Mouse (Mus musculus): ENCODE results near the gene Cttn. TPM values are rescaled to one million over a fixed set of nuclear protein-coding genes. Genes with fewer than 3 reads are reported as not detected.

Gene Cttn
- total RNA-seq (2017): 2.1 to 5.7 TPM (median 3.0 TPM) in 3 replicates

DNA sequence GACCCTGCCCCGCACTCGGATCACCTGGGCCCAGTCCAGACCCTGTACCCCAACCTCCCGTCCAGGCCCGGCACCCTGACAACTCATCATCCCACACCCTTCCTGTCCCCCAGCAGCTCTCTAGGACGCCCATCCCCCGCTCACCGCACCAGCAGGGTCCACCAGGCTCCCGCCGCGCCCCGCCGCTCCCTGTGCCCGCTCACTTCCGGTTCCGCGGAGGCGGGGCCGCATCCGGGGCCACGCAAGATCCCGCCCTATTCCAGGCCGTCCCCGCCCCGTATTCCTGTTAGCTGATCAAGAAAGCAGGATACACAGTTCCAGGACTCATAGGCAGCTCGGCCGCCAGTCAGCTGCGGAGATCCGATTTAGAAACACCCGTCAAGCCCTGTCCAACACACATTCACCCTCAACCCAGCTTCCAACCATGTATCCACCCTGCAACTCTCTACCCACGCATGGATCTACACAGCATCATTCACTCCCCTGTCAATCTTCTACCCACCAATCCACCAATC lies at the start of gene Cttn:
Gene Cttn, minus strand, starts transcription at position 465 of the 515 bp plus-strand sequence.
- ATAC-seq (replicated peaks; ENCODE audit: insufficient number of reproducible peaks, low FRiP score, low TSS enrichment, poor library complexity, severe bottlenecking): no peak

DNA sequence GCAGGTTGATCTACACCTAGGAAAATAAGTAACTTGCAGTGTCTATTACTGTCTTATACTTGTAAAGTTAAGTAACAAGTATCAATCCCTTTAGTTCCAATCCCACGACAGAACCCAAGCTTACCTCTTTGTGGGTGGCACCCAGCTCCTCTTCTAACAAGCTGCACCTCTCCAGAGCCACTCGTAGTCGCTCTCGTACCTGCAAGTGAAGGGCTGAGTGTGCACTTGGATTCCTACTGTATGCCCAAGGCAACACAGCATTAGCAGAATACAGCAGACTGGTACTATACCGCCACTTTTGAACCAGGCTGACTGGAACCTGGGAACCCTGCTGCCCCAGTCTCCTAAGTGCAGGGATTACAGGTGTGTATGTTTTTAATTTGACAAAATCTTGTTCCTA lies 49.0 kb upstream of the Cttn start:
- no peak for ATAC-seq (replicated peaks; ENCODE audit: insufficient number of reproducible peaks, low FRiP score, low TSS enrichment, poor library complexity, severe bottlenecking)

DNA sequence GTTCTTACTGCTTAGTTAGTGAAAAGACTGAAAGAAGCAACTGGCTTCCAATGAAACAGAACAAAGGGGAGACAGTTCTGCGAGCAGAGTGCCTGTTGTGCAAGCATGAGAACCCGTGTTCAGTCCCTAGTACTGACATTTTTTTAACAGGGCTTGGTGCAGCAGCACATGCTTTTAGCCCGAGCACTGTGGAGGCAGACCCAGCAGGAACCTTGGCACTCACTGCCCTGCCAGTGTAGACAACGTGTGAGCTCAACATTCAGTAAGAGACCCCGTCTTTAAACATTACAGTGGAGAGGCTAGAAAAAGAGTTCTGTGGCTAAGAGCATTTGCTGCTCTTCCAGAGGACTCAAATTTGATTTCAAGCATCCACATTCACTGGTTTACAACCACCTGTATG lies 45.9 kb upstream of the Cttn start:
- no peak for ATAC-seq (replicated peaks; ENCODE audit: insufficient number of reproducible peaks, low FRiP score, low TSS enrichment, poor library complexity, severe bottlenecking)

GRCm38 (mm10) chr7:144509090-144509489 lies 38.3 kb upstream of the Cttn start:
- ATAC-seq (replicated peaks; ENCODE audit: insufficient number of reproducible peaks, low FRiP score, low TSS enrichment, poor library complexity, severe bottlenecking): no peak

GRCm38 (mm10) chr7:144506807-144507206 lies 36.0 kb upstream of the Cttn start:
- no peak for ATAC-seq (replicated peaks; ENCODE audit: insufficient number of reproducible peaks, low FRiP score, low TSS enrichment, poor library complexity, severe bottlenecking)

- ATAC-seq (replicated peaks; ENCODE audit: insufficient number of reproducible peaks, low FRiP score, low TSS enrichment, poor library complexity, severe bottlenecking): no peak
Observed at GRCm38 (mm10) chr7:144503959-144504358, 33.1 kb upstream of the Cttn start.

- no peak for ATAC-seq (replicated peaks; ENCODE audit: insufficient number of reproducible peaks, low FRiP score, low TSS enrichment, poor library complexity, severe bottlenecking)
Observed at GRCm38 (mm10) chr7:144492931-144493330, 22.1 kb upstream of the Cttn start.

DNA sequence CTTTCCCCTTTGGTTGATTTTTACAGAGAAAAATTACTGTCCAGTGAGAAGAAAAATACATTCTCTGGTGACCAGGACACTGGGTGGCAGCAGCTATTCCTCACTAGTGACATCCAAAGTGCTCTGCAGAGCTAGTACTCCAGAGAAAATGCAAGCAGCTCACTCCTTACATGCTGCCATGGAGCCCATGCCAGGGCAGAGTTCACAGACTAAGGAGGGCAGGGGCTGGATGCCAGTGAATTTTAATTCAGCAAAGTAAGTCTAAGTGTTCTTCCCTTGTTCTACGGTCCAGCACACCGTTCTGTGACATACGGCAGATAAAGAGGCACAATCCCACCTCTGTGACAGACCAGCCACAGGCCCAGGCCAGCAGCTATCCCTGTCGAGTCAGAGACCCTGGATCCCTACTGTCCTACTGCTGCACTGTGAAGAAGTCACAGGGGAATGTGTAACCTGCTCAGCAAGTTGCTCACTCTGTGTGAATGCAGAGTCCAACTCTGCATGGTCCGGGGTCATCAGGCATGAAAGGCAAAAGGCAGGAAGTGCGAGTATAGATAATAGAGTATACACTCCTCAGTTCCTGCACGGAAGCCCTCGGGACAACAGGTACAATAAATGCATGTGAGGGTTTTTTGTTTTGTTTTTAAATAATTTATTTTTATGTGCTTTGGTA lies 19.5 kb upstream of the Cttn start:
- ATAC-seq (replicated peaks; ENCODE audit: insufficient number of reproducible peaks, low FRiP score, low TSS enrichment, poor library complexity, severe bottlenecking): no peak

GRCm38 (mm10) chr7:144489067-144489774 lies 18.4 kb upstream of the Cttn start:
- ATAC-seq (replicated peaks; ENCODE audit: insufficient number of reproducible peaks, low FRiP score, low TSS enrichment, poor library complexity, severe bottlenecking): no peak

DNA sequence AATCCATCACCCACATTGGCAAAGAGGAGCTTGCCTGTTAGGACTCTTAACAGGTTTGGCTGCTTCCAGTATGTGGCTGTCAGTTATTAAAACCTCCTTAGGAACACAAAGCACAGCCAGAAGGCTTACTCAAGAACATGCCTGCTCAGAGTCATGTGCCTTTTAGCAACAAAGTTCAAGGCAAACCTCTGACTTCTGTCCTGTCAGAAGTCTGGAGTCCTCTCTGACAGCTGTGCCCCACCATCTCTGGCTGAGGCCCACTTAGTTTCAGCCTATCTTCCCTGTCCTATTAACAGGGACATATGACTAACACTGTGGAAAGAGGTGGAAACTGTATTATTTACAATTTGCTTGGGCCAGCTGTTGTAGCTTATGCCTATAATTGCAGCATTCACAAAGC lies 9.5 kb upstream of the Cttn start:
- no peak for ATAC-seq (replicated peaks; ENCODE audit: insufficient number of reproducible peaks, low FRiP score, low TSS enrichment, poor library complexity, severe bottlenecking)

DNA sequence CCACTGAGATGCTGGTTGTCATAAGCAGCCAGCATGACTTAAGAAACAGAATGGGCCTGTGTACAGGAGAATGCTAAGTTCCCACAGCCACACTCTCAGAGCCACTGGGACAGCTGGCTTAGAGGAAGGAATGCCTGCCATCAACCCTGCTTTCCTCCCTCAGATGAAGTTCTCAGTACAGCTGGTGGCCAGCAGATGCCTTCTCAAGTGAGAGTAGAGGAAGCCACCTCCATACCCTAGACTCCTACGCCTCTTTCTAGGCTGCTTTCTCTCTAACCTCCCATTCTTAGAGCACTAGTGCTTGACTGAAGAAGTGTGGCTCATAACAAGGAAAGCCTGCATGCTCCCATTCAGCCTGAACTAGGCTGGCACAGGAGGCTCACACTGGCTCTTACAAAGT lies 8.8 kb upstream of the Cttn start:
- ATAC-seq (replicated peaks; ENCODE audit: insufficient number of reproducible peaks, low FRiP score, low TSS enrichment, poor library complexity, severe bottlenecking): no peak

DNA sequence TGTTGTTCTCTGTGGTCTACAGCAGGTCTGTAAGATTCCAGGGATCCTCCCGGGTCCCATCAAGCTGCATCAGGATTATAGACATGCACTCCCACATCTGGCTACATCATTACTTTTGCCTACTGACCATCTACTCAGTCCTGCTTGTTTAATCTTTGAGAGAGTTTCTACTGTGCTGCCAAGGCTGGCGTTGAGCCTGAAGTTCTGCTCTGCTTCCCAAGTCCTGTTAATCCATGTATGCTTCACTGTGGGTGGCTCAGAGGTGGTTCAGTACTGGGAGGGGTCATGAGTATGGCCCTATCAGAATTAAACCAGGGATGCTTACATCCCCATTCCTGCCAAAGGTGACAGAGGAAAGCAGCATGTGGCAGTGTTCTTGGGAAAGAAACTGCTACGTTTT lies 4.9 kb upstream of the Cttn start:
- no peak for ATAC-seq (replicated peaks; ENCODE audit: insufficient number of reproducible peaks, low FRiP score, low TSS enrichment, poor library complexity, severe bottlenecking)

DNA sequence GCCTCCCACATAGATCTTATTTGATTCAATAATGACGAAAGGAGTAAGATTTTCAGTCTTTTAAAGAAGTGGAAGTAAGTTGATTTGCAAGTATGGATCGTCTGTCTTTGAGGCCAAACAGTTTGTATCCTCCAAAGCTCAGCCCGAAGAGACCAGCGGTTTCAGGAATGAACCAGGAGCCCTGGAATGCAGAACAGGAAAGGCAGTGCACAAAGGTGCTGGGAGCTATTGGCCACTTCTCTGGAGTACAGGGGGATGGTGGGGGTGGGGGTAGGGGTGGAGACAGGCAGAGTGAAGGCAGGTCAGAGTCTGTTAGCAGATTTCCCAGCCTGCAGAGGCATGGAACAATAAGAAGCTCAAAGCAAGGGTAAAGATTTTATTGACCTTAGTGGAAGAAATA lies 2.7 kb upstream of the Cttn start:
- no peak for ATAC-seq (replicated peaks; ENCODE audit: insufficient number of reproducible peaks, low FRiP score, low TSS enrichment, poor library complexity, severe bottlenecking)

DNA sequence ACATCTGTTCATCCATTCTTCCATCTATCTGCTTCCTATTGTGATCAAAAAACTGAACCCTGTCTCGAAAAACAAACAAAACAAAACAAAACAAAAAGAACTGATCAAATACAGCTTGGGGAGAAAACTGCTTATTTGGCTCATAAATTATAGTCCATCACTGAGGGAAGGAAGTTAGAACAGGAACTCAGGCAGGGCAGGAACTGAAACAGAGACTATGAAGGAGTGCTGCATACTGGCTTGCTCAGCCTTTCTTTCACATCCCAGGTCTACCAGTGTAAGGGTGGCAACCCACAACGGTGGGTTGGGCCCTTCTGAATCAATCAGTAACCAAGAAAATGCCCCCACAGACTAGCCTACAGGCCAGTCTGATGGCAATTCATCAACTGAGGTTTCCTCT lies 294 bp upstream of the Cttn start:
- no peak for ATAC-seq (replicated peaks; ENCODE audit: insufficient number of reproducible peaks, low FRiP score, low TSS enrichment, poor library complexity, severe bottlenecking)

GRCm38 (mm10) chr7:144469908-144470544 lies 783 bp downstream of the Cttn start:
- ATAC-seq (replicated peaks; ENCODE audit: insufficient number of reproducible peaks, low FRiP score, low TSS enrichment, poor library complexity, severe bottlenecking): no peak

DNA sequence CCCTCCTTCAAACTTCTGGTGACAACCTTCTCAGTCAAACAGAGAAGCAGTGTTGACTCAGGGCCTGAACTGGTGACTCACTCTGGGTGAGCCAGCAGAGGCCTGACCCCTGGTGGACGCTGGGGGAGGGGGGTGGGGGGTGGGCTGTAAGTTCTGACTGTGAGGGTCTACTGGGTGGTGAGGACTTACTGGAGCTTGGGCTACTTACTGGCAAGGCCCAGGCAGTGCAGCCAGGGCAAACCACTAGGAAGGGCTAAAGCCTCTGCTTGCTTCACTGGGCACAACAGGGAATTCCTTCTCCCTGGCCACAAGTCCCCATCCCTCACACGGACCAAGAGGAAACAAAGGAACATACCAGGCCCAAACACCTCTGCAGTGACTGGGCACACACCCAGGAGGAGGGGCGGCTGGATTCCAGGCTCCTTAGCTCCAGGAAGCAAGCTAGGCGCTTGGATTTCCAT lies 1.6 kb downstream of the Cttn start:
- ATAC-seq (replicated peaks; ENCODE audit: insufficient number of reproducible peaks, low FRiP score, low TSS enrichment, poor library complexity, severe bottlenecking): no peak

DNA sequence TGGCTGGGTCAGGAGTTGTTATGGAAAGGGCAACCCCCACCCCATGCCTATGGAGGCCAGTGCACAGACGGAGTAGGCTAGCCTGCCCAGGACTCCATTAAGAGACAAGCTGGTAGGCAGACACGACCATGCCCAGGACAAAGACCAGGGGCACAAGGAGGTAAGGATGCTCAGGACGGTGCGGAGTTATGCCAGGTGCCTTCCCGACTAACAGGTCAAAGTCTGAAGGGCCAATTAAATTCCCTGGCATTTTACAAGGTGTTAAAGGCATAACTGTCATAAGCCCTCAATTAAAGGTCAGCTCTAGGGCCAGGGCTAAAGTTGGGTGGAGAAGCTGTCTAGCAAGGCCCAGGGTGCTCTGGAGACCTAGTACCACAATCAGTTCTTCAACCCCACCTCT lies 2.1 kb downstream of the Cttn start:
- ATAC-seq (replicated peaks; ENCODE audit: insufficient number of reproducible peaks, low FRiP score, low TSS enrichment, poor library complexity, severe bottlenecking): no peak

- ATAC-seq (replicated peaks; ENCODE audit: insufficient number of reproducible peaks, low FRiP score, low TSS enrichment, poor library complexity, severe bottlenecking): no peak
Observed at GRCm38 (mm10) chr7:144462577-144462976, 8.2 kb downstream of the Cttn start.

GRCm38 (mm10) chr7:144461246-144461902 lies 9.4 kb downstream of the Cttn start:
- no peak for ATAC-seq (replicated peaks; ENCODE audit: insufficient number of reproducible peaks, low FRiP score, low TSS enrichment, poor library complexity, severe bottlenecking)

Measured in monocyte, adult 5-6 weeks (primary cell).